Mouse (Mus musculus) forelimb bud, embryonic 11.5 days (tissue): ENCODE data around the gene Slfn5.
"Not testable (repeated sequence)": the region's sequence is repeated elsewhere in the genome, so short reads cannot be mapped to it uniquely, and the experiment has no call there.

Experiments
- DNase-seq: peaks from one replicate; pipeline ENCODE4 v3.0.0-alpha.2; 2012; ENCODE audit warnings: low read depth, low spot score

Slfn5 gene

DNA sequence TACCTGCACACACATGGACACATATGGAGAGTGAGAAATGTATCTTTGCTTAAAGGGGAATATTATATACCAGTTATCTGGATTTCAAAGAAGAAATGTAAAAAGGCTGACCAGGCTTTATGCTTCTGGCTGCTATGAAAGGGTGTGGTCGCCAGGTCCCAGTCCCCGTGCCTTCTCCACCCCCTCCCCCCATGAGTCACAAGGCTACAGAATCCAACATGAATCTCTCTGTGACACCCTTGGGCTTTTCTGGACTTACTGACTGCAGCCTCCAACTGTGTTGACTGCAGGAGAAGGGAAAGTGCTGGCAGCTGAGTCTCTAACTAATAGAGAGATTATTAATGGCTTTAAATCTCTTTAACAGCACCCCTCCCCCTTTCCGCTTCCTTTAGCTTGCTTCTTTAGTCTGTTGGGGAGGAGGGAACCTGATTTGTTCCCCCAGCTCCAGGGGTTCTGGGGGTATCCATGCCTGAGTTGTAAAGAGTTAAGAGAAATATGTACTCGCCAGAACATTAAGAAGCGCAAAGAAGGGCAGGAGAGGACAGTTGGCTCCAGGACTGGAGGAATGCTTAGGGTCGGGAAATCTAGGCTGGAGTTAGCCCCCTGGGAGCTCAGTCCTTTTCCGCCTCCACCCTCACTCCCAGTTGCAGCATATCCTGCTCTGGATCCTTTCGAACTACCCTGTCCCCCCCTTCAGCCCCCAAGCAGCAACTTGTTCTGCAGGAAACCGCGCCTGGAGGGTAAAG is at the start of gene Slfn5:
TSS of gene Slfn5 (plus strand) at position 614 of the 746 bp plus-strand sequence.
- no peak for DNase-seq

DNA sequence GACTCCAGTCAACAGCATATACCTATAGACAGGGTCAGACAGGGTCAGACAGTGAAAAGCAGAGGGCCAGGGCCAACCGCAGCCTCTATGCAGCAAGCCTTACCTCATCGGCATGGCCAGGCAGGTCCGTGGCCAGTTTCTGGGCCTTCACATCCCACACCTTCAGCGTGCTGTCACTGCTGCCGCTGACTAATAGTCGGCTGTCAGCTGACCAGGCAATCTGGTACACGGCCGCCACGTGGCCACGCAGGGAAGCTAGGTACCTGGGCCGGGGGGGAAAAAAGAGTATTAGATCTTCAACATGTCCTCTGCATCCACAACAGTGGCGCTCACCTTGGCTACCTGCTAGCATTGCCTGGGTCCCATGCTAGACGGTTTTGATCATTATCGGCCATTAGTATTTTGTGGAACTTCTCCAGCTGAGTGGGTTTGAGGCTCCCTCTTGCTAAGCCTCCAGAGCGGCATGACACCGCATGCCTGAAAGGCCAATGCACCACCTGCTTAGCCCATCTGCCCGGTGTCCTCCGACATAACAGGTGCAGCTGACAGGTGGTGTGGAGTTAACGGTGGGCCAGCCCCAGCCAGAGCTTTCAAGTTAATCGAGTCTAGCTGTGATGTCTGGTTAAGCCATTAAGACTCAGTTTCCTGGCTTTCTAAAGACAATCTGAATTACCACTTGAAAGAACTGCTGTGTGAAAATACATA is 49.4 kb upstream of the Slfn5 start:
- DNase-seq: no peak

DNA sequence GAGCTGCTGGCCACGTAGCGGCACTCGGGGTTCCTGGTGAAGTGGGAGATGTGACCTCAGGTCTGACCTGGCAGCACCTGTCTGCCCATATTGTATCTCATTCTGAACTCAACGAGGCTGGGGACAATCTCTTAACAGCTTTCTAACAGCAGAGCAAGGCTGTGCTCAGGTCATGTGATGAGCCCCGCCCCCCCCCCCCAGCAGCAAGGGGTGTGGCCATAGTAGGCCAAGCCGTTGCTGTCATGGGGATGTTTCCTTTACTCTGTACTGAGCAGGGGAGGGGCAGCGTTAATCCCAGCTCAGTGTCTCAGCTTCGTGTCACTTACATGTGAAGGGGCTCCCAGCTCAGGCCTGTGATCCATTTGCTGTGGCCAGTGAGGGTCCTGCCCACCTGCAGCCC is 46.2 kb upstream of the Slfn5 start:
- no peak for DNase-seq

DNA sequence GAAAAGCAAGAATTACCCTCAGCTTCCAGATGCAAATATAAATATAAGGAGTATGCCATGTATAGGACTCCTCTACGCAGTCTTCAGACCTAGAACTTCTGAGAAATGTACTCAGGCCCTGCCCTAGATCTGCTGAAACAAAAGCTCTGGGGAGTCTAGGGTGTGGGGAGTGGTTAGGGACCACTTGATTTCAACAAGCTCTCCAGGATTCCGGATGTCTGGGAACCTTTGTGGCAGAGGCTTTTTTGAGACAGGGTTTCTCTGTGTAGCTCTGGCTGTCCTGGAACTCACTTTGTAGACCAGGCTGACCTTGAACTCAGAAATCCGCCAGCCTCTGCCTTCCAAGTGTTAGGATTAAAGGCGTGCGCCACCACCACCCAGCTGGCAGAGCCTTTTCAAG is 45.3 kb upstream of the Slfn5 start:
- DNase-seq: no peak

DNA sequence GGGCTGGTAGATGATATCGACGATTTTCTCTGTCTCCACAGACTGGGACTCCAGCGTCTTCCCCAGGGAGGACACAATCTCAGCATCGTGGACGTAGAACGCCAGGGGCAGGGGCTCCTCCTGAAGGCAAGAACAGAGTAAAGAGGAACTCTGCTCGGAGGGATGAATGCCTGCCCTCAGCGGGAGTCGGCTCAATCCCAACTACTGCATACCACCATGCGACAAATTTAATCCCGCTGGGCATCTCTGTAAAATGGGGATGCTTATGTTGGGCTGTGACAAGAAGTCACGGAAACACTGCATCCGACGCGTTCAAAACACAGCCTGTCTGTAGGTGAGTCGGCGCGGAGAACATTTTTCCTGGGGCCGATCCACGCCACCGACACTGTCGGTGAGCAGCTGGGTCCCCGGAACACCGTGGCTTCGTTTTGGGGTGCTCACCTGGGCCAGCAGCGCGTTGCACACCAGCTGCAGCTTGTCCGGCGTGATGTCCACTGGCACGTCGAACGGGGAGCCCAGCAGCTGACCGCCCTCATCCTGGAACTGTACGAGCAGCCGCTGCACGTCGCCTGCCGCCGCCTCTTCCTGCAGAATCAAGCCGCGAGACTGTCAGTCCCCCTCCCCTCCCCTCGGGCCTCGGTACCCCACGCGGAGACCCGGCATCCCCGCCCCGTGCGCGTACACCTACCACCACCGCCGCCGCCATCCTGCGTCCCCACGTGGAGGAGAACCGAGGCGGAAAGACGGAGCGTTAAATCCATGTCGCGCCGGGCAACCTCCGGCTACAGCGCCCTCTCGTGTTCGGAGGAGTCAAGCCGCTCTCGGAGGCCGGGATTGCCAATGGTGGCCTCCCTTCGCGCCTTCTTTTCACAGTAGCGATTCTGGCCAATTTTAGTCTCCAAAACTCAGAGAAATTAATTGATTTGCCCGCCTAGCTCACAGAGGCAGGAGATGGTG is 43.2 kb upstream of the Slfn5 start, which contains the start of gene Nle1:
TSS of gene Nle1 (minus strand) at position 761 of the 957 bp plus-strand sequence.
- DNase-seq: peak; percentile 88

DNA sequence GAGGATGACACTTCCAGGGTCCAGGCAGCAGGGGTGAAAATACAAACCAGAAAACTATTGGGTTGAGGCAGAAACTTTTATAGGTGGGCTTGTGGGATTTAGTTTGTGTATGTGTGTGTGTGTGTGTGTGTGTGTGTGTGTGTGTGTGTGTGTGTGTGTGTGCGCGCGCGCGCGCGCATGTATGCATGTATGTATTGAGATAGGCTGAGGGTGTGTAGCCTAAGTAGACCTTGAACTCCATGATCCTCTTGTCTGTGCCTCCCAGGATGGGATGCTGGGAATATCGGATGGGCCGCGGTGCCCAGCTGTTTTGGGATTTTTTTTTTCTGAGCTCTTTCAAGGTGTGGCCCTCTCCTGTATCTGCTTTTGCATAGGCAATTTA is 42.5 kb upstream of the Slfn5 start:
- DNase-seq: no peak

DNA sequence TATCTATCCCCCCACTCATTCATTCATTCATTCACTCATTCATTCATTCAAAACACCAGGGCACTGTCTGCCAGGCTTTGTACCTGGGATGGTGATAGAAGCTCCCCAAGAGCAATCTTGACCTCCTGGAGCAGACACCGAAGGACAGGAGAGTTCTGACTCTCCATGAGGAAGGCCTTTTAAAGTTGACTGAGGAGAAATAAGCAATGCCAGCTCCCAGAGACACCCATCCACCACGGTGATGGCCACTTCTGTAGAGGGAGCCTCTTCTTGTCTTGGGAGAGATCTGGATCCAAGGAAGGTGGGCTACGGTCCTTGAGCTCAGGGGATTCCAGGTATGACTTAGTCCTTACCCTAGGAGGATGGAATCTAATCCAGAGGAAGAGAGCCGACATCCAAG is 40.9 kb upstream of the Slfn5 start, which contains the start of gene Unc45b:
TSS of gene Unc45b (plus strand) at position 301 of the 400 bp plus-strand sequence.
- no peak for DNase-seq

DNA sequence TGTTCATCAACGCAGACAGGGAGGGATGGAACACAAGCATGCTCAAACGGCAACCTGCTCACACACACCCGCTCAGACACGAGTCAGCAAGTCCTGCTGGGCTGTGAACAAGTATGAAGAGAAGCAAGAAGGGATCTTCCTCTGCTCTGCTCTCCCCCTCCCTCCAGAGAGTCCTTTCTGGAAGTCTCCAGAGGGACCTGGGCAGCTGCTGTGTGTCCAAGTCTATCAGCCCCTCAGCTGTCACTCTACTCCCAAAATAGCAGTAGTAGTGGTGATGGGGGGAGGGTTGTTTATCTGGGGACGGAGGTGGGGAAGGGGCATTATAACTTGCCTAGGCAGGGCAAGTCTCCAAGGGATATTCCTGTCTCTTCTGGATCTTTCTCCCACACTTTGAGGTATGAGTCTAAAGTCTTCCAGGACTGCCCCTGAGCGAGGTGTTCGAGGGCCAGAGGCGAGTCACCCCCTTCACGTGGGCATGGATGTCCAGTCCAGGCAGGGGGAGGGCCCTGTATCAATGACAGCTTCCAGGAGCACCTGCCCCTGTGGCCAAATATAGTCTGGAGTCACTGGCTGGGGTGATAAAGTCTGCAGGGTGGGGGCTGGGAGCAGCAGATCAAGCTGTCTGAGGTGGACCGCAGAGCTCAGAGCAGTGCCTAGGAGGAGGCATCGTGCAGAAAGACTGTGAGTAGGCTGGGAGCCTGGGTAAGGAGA is 40.3 kb upstream of the Slfn5 start:
- no peak for DNase-seq

DNA sequence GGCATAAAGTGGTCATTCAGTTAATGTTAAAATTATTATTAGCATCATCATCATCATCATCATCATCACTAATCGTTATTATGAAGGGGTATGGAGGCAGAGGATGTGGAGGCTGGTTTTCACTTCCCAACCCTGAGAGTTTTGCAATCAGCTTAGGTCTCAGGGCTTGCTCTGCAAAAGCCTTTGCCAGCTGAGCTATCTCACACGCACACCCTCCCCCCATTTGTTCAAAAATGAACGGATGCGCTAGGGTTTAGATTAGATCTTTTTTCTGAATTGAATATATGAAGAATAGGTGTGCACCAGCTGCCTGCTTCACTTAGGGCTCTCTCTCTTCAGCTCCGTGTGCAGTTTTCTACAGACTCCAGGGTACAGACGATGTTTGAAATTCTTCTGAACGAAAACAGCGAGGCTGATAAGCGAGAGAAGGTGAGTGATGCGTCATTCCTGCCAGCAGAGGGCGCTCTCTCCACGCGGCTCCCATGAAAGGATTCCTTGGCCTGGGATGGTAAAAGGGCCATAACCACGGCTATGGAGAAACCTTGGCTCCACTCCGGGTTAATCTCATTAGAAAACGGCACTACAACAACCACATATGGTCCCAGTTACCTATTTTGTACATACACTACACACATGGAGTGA is 36.3 kb upstream of the Slfn5 start:
- peak; percentile 86 for DNase-seq

DNA sequence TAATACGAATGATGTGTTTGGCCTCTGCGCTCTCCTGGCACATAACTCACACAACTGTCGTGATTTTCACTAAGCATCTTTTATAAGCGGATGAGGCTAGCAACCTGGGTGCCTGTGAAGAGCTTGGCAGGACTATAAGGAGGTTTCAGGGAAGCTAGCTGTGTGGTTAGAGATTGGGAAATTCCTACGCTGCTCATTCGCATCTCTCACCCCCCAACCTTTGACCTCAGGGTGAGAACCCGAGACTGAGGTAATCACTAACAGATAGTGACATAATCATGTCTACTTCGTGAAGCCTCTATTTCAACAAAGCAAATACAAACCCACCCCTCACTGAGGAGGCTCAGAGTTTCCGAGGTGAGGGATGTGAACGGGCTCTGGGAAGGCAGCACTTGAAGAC is 30.4 kb upstream of the Slfn5 start:
- no peak for DNase-seq

DNA sequence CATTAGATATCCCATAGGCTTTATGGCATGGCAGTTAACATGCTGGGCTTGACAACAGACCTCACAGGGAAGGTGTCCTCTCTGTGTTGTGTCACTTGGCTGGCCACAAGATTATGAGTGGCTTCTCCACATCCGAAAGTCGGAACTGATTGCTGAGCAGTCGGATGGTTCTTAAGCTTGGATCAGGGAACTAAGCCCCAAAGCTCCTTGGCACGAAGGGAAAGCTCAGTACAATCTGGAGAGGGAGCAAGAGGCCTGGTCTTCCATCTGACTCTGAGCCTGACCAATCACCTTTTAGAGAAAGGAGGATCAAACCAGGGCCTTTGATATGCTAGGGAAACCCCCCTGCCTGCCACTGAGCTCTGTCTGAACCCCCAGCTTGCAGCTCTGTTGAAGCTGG is 29.5 kb upstream of the Slfn5 start:
- DNase-seq: no peak

DNA sequence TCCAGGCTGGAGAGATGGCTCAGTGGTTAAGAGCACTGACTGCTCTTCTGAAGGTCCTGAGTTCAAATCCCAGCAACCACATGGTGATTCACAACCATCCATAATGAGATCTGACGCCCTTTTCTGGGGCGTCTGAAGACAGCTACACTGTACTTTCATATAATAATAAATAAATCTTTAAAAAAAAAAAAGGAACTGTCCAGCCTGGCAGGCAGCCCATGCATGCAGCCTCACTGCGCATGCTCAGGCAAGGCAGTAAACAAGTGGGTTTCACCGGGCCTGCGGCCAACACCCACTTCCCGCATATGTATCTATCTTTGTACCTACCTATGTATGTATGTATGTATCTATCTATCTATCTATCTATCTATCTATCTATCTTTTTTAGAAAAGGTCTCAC is 27.2 kb upstream of the Slfn5 start:
- not testable (repeated sequence) for DNase-seq

DNA sequence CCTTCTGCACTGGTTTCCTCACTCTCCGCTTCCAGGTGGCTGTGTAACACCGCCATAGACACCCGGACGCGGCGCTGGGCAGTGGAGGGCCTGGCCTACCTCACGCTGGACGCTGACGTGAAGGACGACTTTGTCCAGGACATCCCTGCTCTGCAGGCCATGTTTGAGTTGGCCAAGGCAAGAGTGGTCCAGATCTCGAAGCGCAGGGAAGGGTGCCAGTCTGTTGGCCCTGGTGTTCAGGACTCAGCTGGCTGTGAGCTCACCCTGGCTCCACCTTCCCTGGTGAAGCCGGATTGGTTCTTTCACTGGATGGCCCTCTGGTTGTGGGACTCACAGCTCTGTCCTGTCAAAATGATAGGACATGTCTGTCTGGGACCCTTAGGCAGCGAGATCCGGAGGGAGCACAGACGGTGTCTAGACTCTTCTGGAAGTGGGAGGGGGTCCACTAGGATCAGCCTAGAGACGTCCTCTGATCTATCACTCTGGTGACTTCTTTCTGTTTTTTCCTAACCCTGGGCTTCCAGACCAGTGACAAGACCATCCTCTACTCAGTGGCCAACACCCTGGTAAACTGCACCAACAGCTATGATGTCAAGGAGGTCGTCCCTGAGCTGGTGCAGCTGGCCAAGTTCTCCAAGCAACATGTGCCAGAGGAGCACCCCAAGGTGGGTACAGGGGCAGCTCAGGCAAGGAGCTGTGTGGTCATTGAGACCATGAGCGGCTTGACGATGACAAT is 22.1 kb upstream of the Slfn5 start:
- DNase-seq: no peak

DNA sequence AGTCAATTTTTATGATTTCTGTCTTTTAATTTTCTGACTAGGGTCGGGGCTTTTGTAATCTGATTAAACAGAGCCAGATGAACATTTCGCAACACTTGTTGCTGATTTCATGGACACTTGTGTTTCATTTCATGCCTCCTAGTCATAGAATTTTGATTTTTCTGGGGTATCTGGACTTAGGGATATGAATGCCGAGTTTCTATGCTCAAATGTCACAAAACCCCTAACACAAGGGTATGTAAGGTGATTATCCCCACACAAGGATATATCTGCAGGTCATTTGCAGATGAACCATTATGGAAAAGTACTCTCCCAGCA is 21.6 kb upstream of the Slfn5 start:
- no peak for DNase-seq

DNA sequence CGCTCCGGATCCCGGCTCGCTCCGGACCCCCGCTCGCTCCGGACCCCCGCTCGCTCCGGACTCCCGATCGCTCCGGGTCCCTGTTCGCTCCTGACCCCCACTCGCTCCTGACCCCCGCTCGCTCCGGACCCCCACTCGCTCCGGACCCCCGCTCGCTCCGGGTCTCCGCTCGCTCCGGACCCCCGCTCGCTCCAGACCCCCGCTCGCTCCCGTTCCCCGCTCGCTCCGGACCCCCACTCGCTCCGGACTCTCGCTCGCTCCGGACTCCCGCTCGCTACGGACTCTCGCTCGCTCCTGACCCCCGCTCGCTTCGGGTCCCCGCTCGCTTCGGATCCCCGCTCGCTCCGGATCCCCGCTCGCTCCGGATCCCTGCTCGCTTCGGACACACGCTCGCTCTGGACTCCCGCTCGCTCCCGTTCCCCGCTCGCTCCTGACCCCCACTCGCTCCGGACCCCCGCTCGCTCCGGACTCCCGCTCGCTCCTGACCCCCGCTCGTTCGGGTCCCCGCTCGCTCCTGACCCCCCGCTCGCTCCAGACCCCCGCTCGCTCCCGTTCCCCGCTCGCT is 20.7 kb upstream of the Slfn5 start:
- DNase-seq: not testable (repeated sequence)

DNA sequence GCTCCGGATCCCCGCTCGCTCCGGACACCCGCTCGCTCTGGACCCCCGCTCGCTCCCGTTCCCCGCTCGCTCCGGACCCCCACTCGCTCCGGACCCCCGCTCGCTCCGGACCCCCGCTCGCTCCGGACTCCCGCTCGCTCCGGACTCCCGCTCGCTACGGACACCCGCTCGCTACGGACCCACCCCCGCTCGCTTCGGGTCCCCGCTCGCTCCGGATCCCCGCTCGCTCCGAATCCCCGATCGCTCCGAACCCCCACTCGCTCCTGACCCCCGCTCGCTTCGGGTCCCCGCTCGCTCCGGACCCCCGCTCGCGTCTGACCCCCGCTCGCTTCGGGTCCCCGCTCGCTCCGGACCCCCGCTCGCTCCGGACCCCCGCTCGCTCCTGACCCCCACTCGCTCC is 20.0 kb upstream of the Slfn5 start:
- not testable (repeated sequence) for DNase-seq

DNA sequence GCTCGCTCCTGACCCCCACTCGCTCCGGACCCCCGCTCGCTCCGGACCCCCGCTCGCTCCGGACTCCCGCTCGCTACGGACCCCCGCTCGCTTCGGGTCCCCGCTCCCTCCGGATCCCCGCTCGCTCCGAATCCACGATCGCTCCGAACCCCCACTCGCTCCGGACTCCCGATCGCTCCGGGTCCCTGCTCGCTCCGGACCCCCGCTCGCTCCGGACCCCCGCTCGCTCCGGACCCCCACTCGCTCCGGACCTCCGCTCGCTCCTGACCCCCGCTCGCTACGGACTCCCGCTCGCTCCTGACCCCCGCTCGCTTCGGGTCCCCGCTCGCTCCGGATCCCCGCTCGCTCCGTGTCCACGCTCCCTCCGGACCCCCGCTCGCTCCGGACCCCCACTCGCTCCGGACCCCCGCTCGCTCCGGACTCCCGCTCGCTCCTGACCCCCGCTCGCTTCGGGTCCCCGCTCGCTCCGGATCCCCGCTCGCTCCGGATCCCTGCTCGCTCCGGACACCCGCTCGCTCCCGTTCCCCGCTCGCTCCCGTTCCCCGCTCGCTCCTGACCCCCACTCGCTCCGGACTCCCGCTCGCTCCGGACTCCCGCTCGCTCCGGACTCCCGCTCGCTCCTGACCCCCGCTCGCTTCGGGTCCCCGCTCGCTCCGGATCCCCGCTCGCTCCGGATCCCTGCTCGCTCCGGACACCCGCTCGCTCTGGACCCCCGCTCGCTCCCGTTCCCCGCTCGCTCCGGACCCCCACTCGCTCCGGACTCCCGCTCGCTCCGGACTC is 19.3 kb upstream of the Slfn5 start:
- not testable (repeated sequence) for DNase-seq

DNA sequence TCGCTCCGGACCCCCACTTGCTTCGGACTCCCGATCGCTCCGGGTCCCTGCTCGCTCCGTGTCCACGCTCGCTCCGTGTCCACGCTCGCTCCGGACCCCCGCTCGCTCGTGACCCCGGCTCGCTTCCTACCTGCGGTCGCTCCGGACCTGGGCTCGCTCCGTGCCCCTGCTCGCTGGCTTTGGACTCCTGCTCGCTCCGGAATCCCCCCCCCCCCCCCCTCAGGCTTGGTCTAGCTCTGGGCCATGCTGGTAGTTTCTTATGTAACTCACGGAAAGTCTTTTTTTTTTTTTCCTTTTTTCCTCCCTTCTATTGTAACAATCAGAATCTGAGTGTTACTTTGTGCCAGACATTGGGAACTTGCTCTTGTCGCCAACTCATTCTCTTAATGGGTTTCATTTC is 18.0 kb upstream of the Slfn5 start:
- DNase-seq: no peak

DNA sequence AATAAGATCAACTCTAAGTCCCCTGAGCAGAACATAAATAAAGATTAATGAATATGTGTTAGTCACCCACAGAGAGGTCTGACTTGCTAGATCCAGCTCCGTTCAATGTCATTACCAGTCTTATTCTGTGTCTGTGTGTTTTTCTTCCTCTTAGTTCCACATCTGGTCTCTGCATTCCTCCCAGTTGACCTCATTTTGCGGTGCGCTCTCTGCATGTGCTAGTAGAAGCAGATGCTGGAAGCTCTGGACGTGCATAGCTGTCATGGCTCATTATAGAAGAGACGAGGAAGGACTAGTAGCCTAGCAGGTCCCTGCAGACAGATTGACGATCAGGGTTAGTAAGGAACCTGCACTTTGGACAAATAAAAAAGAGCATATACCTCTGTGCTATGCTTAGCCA is 7.8 kb upstream of the Slfn5 start:
- DNase-seq: no peak
